Mouse (Mus musculus) kidney, adult 2 months (tissue): Measurements from ENCODE around the gene Pum1.

Source experiments
- CTCF ChIP-seq: fragments of 200-500 bp; conservative IDR thresholded peaks from 2 replicates; pipeline ENCODE4 v1.5.1; 2011; ENCODE audit warnings: low read depth, mild to moderate bottlenecking, control low read depth, low read length, moderate library complexity, mixed read lengths; ENCODE audit not compliant: insufficient read depth, insufficient read length
- POLR2A ChIP-seq: fragments of 200-500 bp; IDR thresholded peaks from one replicate; pipeline ENCODE4 v1.6.1; 2011; ENCODE audit warnings: low read depth, low read length, control low read depth

DNA sequence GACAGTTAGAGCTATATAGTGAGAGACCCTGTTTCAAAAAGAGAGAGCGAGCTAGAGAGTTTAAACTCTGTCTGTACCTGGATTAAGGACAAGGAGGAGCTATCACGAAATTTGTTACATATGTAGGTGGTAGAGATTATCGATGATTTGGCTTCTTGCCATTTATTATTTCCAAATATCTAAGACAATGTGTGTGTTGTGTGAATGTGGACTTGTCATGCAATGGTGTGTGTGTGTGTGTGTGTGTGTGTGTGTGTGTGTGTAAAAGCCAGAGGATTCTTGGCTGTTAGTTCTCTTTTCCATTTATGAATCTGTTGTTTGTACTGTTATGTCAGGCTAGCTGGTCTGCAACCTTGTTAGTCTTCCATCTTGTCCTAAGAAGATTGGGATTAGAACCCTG, 15.0 kb downstream of the Pum1 start:
- TF ChIP-seq POLR2A (no peak), CTCF (no peak)
